Mouse (Mus musculus): ENCODE results near the gene Dscaml1.

GRCm38 (mm10) chr9:45710300-45710699, 283.9 kb downstream of the Dscaml1 start:
- no peak for TF ChIP-seq EP300 (IDR thresholded peaks at IDR 0.05; ENCODE audit: low read depth in 1 of 2, low read length in 2 of 2)
- TF ChIP-seq CTCF (IDR thresholded peaks at IDR 0.05 in 2 of 3, conservative IDR thresholded peaks at IDR 0.05 in 1 of 3; ENCODE audit: control insufficient read depth in 1 of 3, insufficient read depth in 1 of 3, low read depth in 2 of 3, low read length in 3 of 3, poor library complexity in 1 of 3, severe bottlenecking in 1 of 3), result no peak
- no peak for TF ChIP-seq MYC (IDR thresholded peaks at IDR 0.05; ENCODE audit: low read depth, low read length)
- peak; percentile 49; the same call in 1 of the 2 replicates for TF ChIP-seq MAZ (IDR thresholded peaks at IDR 0.05; ENCODE audit: low read depth, low read length)
- no peak for TF ChIP-seq TCF12 (IDR thresholded peaks at IDR 0.05; ENCODE audit: low read depth, low read length)
- no peak for TF ChIP-seq TAL1 (IDR thresholded peaks at IDR 0.05; ENCODE audit: low read length)
- no peak for TF ChIP-seq POLR2A (IDR thresholded peaks at IDR 0.05; ENCODE audit: control insufficient read depth in 1 of 2, insufficient read depth in 1 of 2, low read depth in 1 of 2, low read length in 2 of 2, poor library complexity in 1 of 2)
- no peak for TF ChIP-seq ELF1 (IDR thresholded peaks at IDR 0.05; ENCODE audit: low read depth, low read length)
- no peak for TF ChIP-seq SMC3 (IDR thresholded peaks at IDR 0.05; ENCODE audit: low read depth, low read length)
- TF ChIP-seq CHD2 (IDR thresholded peaks at IDR 0.05; ENCODE audit: low read length), result no peak
- TF ChIP-seq GABPA (IDR thresholded peaks at IDR 0.05; ENCODE audit: low read depth, low read length), result no peak
- TF ChIP-seq MAFK (IDR thresholded peaks at IDR 0.05; ENCODE audit: borderline replicate concordance, low read depth, low read length), result no peak
